Mouse (Mus musculus): ENCODE measurements around the gene Tmem141.

- TF ChIP-seq CTCF (IDR thresholded peaks at IDR 0.05; ENCODE audit: low read depth) (no peak), EP300 (IDR thresholded peaks at IDR 0.05; ENCODE audit: low read depth) (no peak)
Observed at GRCm38 (mm10) chr2:25598749-25599148, 23.1 kb downstream of the Tmem141 start.
